Mouse (Mus musculus) cortical plate, adult 2 months (tissue): ENCODE measurements around the gene Olfr1353. TPM values are rescaled to one million over a fixed set of nuclear protein-coding genes. Genes with fewer than 3 reads are reported as not detected.
"Not testable (repeated sequence)": the region's sequence is repeated elsewhere in the genome, so short reads cannot be mapped to it uniquely, and the experiment has no call there.

Source experiments
- H3K27ac ChIP-seq: fragments of 200-500 bp; 2 replicates; pipeline ENCODE4 v1.5.1; 2012; ENCODE audit warnings: low read length, control low read depth, inconsistent platforms; ENCODE audit not compliant: insufficient read depth
- H3K4me1 ChIP-seq: fragments of 200-500 bp; 2 replicates; pipeline ENCODE4 v1.6.1; 2011; ENCODE audit warnings: low read length; ENCODE audit not compliant: control insufficient read depth, insufficient read depth
- H3K4me3 ChIP-seq: fragments of 200-500 bp; 2 replicates; pipeline ENCODE4 v1.5.1; 2011; ENCODE audit warnings: mild to moderate bottlenecking, low read length, control low read depth; ENCODE audit not compliant: insufficient read depth
- CTCF ChIP-seq: fragments of 200-500 bp; IDR thresholded peaks from 2 replicates; pipeline ENCODE4 v1.5.1; 2011; ENCODE audit warnings: mild to moderate bottlenecking, control low read depth, low read length; ENCODE audit not compliant: insufficient read depth; ENCODE audit errors: extremely low read depth
- POLR2A ChIP-seq: fragments of 200-500 bp; IDR thresholded peaks from 2 replicates; pipeline ENCODE4 v1.6.1; 2011; ENCODE audit warnings: mild to moderate bottlenecking, low read length, control low read depth; ENCODE audit not compliant: insufficient read depth; ENCODE audit errors: extremely low read depth
- polyA plus RNA-seq: library from polyadenylated mRNA; depleted of rRNA; stranded (reverse); fragments of >200 nt; gene quantifications from 2 replicates; pipeline ENCODE4 v1.2.3, GENCODE M21; 2012; rRNA removed

The Olfr1353 gene
- polyA plus RNA-seq, result not detected in 2 replicates

GRCm38 (mm10) chr10:78963009-78963408 is at the start of gene Olfr1353:
Olfr1353 (plus strand) TSS chr10:78963309.
- not testable (repeated sequence) for H3K4me1 ChIP-seq, H3K4me3 ChIP-seq, H3K27ac ChIP-seq

GRCm38 (mm10) chr10:78950336-78950735 is 12.8 kb upstream of the Olfr1353 start, which contains the start of gene Olfr8:
Olfr8 (plus strand) TSS chr10:78950636.
- H3K27ac ChIP-seq, H3K4me3 ChIP-seq, H3K4me1 ChIP-seq: not testable (repeated sequence)

GRCm38 (mm10) chr10:78980750-78981149 is 17.6 kb downstream of the Olfr1353 start, which contains the start of gene Olfr1352:
Olfr1352 (plus strand) TSS chr10:78981050.
- Histone ChIP-seq H3K27ac (no peak within 1 kb of the TSS), H3K4me1 (no peaks in the 10 kb centered on the region), H3K4me3 (no peak within 1 kb of the TSS)
- no peak for TF ChIP-seq CTCF
- TF ChIP-seq POLR2A, result no peak

DNA sequence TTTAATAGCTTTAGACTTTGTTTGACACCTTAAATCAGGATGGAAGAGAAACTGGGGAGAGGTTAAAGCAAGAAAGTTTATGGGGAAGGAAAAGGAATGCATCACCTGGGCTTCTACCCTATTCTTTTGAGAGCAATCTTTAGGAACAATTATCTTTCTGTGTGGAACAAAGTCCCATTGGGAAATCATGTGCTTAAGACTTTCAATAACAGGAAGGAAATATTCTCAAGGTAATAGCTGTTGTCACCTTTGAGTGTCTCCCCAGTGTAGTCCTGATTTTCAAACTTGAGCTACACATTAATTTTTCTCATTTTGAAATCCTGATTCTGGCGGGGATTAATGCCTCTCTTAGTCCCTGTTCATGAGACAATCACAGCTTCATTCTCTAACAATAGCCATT is 49.1 kb downstream of the Olfr1353 start, which contains the start of gene Olfr1351:
Gene Olfr1351, plus strand, starts transcription at position 301 of the 400 bp plus-strand sequence.
- Histone ChIP-seq H3K27ac (no peak within 1 kb of the TSS), H3K4me3 (no peak within 1 kb of the TSS), H3K4me1 (no peaks in the 10 kb centered on the region)
- TF ChIP-seq CTCF (no peak), POLR2A (no peak)

Other genes with a start within 250 kb of the Olfr1353 start
- not detected in 2 replicates for gene Casp14, start 245.0 kb upstream of the Olfr1353 start, polyA plus RNA-seq
- gene Ccdc105, start 210.2 kb upstream of the Olfr1353 start, polyA plus RNA-seq, result 0.19 TPM in 2 replicates
- 8.8 and 10.0 TPM in 2 replicates for gene Slc1a6, start 182.8 kb upstream of the Olfr1353 start, polyA plus RNA-seq
- gene Olfr1356, start 111.1 kb upstream of the Olfr1353 start, polyA plus RNA-seq, result not detected in 2 replicates
- not detected in 2 replicates for gene Olfr1355, start 87.8 kb upstream of the Olfr1353 start, polyA plus RNA-seq
- gene Olfr1354, start 50.1 kb upstream of the Olfr1353 start, polyA plus RNA-seq, result not detected in 2 replicates
- not detected in 2 replicates for gene Olfr8, start 12.7 kb upstream of the Olfr1353 start, polyA plus RNA-seq
- not detected in 2 replicates for gene Olfr1352, start 17.7 kb downstream of the Olfr1353 start, polyA plus RNA-seq
- not detected in 2 replicates for gene Olfr1351, start 49.2 kb downstream of the Olfr1353 start, polyA plus RNA-seq
- gene Olfr57, start 65.4 kb downstream of the Olfr1353 start, polyA plus RNA-seq, result not detected in 2 replicates
- 14.6 and 15.1 TPM in 2 replicates for gene 2610008E11Rik, start 134.3 kb downstream of the Olfr1353 start, polyA plus RNA-seq
- not detected in 2 replicates for gene Vmn2r80, start 185.5 kb downstream of the Olfr1353 start, polyA plus RNA-seq